Mouse (Mus musculus): ENCODE data around the gene Myh6.

The Myh6 gene

DNA sequence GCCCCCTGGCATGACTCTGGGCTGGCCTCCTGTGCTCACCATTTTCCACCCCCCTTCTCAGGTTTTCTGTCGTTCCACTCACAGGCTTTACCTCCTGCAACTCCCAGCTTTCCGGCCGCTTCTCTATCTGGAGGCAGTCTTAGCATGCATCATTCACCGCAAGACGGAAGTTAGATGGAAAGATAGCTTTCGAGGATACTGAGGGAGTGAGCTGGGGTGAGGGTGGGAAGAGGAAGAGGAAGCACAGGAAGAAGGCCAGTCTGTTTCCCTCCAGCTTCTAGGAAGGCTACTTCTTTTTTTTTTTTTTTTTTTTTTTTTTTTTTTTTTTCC lies 29.9 kb downstream of the Myh6 start:
- in situ Hi-C loops (cut with MboI, MseI) = loop anchor here (5.0 kb wide), 1 partner anchor 89 kb away; no protein-coding TSS in a partner anchor

DNA sequence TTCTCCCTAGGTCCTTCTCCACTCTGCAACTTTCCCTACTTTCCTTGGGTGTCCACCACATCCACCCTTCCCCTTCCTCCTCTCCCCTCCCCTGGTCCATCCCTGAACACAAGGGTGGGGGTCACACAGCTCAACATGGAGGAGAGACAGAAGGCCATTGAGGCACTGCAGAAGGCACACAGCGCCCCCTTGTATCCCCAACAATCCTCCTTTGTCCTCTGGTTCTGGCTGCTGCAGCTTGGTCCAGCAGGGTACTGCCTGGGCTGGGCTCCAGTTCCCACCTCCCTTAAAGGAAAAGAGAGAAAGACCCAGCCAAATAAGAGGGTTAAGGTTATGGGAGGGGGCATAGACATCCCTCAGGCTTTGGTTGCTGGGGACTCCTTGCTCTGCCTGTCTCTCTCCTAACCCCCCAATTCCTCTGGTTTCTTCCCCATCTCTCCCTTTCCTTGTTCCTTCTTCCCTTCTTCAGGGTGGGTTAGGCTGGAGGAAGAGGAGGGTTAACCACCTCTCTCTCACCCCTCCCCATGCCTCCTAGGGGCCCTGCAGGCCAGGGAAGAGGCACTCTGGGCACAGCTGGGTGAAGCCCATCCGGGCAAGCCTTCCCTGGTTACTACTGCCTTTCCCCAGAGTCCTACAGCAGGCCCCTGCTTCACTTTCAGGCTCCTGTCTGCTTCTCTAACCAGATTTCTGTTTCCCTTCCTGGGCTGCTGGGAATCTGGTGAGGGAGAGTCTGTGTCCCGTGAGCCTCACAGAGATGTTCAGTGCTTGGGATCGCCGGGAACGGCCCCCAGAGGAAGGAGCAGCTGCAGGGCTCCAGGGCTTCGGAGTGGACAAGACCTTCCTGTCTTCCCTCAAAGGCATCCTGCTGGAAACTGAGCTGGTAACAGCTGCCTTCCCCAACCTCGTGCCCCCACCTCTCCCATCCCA lies 30.6 kb downstream of the Myh6 start, which contains the start of gene Cmtm5:
Cmtm5 (plus strand) TSS at position 358 of the 927 bp plus-strand sequence.
- in situ Hi-C loops (cut with MboI, MseI) = loop anchor here (5.0 kb wide), 1 partner anchor 89 kb away; no protein-coding TSS in a partner anchor

DNA sequence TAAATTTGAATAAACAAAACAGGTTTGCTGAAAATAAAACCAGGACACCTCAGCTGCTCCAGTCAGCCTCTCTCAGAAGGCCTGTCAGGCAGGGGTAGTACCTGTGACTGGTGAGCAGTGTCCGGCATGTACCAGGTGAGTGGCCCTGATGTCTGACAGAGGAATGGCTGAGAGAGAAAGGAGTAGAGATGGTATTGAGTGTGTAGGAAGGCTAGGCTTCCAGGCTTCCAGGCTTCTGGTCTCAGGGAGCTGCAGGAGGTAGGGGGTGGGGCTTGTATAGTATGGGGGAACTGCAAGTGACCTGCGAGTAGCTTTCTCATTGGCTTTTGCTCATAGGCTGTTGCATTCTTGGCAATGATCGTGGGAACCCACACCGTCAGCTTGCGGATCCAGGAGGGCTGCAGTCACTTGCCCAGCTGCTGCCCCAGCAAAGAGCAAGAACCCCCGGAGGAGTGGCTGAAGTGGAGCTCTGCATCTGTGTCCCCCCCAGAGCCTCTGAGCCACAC lies 34.0 kb downstream of the Myh6 start, which contains the start of gene Il25:
Il25 (plus strand) TSS at position 51 of the 506 bp plus-strand sequence.
- in situ Hi-C loops (cut with MboI, MseI) = no loop called here

DNA sequence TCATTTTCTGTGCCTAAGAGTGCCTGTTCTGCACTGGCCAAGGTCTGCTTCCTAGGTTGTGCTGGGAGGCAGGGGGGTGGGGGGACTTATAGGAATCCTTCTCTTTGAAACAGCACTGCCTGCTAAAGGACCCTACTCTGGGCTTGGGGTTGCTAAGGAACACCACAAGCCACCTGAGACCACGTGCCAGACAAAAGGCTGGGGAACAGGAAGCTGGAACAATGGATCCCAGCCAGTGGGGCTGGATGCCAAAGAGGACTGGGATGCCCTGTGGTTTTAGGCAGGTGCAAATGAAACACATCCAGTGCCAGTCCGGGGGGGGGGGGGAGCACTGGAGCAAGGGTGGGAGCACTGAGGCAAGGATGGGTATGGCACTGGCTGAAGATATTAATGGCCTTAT lies 36.3 kb downstream of the Myh6 start:
- in situ Hi-C loops (cut with MboI, MseI) = no loop called here

DNA sequence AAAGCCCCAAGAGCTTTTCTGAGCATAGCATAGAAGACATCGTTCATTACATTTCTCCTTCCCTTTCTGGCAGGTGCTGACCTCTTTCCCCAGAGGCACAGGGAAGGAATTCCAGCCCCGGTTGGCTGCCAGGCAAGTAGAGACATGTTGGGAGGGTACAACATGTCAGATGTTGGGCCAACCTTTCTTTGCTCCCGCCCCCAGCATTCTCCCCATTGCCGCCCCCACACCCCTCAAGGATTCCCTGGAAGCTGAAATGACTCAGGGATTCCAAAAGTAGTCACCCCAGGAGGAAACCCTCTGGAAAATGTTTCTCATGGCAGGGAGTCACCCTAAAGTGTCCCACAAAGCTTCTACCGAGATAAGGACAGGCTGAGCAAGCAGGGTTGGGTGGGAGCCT lies 36.9 kb downstream of the Myh6 start:
- in situ Hi-C loops (cut with MboI, MseI) = no loop called here

DNA sequence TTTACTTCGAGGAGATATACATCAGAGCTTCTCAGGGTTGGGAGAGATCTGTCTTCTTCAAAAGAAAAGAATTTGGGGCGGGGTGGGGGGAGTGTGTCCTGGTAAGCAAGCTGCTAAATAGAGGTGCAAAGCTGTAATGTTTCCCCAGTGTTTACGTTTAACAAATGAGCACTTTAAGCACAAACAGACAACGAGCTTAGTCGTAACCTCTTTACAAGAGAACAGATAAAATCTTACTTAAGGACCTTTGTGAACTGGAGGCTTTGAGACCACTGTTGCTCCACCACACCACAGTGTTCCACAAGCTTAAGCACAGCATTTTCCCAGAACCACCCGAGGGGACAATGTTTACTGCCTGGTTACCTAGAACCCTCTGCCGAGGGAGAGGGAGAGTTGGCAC lies 39.4 kb downstream of the Myh6 start:
- in situ Hi-C loops (cut with MboI, MseI) = no loop called here

DNA sequence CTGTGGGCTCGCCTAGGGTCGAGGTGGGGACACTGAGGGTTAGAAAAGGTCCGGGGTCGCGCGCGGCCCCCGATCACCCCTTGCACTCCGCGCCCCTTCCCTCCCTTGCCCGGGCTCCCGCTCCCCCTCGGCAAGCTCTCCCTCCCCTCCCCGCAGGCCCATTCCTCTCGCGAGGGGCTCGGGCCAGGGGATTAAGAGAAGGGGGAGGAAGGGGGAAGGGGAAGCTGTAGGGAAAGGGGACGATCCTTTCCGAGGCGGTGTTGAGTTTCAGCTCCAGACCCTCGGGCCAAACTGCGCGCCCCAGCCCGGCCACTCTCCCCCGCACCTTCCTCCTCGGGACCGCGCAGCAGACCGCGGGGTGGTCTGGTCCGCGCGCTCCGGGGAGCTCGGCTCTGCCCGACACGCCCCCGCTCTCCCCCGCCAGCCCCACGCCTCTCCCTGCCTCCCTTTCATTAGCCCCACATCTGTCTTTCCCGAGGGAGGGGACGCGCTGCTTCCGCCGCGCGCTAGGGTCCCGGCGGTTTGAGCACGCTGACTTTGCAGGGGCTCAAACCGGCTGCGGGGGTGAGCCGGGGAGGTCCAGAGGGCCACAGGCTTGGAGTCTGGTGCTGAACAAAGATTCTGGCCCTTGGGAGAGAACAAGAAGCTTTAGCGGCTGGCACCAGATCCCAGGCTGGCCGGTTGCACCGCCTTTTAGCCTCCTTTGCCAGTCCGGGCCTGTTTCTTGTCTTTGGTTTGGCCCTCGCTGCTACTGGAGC lies 40.1 kb downstream of the Myh6 start:
- in situ Hi-C loops (cut with MboI, MseI) = no loop called here

DNA sequence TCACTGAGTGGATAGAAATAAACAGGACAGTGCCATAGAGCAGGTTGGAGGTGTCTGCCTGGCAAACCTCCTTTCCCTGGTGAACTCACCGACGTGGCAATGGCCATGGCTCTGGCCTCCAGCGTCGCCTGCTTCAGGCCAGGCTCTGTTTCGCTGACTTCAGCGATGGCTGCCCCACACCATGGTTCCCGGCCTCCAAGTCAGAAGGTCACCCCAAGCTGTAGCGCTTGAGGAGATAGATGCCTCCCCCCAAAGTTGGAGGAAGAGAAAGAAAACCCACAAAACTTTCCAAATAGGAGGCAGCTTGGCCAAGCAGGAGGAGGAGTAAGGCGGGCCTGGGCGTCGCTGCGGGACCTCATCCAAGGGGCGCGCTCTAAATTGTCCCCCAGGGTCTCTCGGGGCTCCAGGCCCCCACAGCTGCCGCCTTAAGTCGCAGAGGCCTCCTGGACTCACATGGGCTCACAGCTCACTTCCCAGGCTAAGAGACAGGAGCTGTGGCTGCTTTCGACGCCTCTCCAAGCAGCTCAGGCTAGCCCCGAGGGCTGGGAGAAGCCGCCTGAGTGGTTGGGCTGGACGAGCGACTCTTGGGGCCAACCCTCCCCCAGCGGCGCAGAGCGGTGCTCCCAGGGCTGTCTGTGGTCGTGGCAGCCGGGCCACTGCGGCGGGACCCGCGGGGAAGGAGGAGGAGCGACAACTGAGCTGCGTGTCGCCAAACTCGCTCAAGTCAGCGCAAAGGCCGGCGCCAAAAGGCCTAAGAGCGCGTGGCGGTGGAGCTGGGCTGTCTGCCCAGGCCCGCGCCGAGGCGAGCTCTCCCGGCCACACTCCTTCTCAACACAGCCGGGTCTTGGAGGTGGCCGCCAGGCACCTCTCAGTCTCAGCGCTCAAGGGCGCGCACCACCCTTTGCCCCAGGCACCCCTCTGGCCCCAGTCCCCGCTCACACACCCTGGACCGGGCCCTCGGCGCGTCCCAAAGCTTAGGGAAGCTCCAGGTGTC lies 41.1 kb downstream of the Myh6 start, which contains the start of gene Efs:
Efs (minus strand) TSS at position 778 of the 994 bp plus-strand sequence.
- in situ Hi-C loops (cut with MboI, MseI) = no loop called here

DNA sequence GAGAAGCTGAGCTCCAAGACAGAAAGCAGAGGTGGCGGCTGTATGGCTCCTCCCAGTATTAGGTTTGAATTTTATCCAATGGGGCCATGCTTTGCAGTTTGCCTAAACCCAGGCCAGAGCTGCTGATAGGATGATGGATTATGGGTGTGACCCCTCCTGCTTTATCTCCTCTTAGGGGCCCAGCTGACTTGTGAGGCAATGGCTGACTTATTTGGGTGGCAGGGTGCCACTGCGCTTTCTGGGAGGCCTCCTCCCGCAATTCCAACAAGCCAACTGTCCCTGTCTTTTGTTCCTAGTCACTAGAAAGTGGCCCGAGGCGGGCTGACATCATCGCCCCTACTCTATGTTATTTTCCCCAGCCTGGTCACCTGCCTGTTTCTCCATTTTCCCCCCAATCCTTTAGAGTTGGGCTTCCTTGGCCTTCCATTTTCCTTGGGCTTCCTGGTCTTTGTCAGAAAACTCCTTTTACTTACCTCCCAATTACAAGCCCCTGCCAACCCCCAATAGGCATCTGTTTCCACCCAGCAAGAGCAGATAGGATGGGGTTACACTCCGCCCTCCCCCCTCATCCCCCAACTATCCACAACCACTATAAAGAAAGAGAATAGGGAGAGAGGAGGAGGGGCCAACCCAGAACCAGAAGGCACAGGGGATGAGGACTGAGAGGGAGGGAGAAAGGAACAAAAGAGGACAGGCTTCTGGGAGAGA lies 41.9 kb downstream of the Myh6 start:
- in situ Hi-C loops (cut with MboI, MseI) = no loop called here

DNA sequence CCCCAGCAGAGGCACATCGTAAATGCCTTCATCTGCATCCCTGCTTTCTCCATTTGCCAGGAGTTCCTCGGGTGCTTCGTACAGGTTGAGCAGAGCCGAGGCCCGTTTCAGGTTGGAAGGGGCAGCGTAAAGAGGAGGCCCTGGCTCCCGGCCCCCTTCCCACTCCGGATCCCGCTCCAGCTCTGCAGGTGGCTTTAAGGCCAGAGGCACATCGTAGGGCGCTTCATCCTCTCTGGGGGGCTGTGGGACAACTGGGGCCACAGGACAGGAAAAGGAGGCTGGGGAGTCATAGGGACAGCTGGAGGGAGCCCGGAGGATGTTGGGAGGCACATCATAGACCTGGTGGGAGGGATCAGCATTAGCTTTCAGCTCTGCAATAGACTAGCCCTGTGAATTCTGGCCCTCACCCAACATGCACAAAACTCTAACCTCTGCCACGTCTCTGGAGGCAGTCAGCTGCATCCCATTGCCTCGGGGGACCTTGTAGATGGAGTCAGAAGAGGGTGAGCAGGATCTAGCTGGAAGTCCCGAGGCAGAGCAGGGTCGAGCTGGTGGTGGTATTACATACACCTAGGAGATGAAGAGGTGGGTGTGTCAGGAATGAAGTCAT lies 46.5 kb downstream of the Myh6 start:
- in situ Hi-C loops (cut with MboI, MseI) = no loop called here

DNA sequence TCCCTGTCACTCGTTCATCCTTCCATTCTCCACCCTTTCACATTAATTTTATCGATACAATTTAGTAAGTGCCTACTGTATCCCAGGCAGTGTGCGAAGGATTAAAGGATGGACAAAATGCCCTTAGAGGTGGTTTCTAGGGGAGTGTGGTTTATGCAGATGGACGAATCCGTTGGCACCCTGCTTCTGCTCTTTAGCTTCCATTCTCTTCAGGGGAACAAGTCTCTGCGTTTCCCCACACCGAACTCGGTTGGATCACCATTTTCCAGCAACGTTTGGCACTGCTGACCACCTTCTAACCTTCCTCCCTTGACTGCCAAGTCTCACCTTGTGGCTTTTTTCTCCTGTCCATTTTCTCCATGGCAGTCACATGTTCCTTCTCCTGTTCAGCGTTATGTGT lies 53.4 kb downstream of the Myh6 start:
- in situ Hi-C loops (cut with MboI, MseI) = loop anchor here (10.0 kb wide), 1 partner anchor 331 kb away; no protein-coding TSS in a partner anchor

DNA sequence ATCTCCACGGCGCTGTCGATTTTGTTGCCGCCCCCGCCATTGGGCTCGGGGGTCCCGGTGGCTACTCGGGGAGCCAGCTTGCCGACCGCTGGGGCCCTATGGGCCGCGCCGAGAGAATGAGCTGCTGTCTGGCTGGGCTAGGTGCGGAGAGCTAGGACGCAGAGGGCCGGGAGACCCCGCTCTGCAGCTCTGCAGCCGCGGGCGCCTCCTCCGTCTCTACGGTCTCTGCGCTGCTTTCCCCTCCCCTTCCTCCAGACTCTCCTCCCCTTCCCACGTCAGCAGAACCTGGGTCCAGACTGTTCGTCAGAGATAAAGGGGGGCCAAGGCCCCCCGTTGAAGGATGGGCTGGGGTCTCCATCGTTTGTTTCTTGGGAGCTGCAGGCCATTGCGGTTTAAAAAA lies 53.8 kb downstream of the Myh6 start, which contains the start of gene Slc22a17:
Slc22a17 (minus strand) TSS at position 247 of the 400 bp plus-strand sequence.
- in situ Hi-C loops (cut with MboI, MseI) = loop anchor here (10.0 kb wide), 1 partner anchor 332 kb away; no protein-coding TSS in a partner anchor

DNA sequence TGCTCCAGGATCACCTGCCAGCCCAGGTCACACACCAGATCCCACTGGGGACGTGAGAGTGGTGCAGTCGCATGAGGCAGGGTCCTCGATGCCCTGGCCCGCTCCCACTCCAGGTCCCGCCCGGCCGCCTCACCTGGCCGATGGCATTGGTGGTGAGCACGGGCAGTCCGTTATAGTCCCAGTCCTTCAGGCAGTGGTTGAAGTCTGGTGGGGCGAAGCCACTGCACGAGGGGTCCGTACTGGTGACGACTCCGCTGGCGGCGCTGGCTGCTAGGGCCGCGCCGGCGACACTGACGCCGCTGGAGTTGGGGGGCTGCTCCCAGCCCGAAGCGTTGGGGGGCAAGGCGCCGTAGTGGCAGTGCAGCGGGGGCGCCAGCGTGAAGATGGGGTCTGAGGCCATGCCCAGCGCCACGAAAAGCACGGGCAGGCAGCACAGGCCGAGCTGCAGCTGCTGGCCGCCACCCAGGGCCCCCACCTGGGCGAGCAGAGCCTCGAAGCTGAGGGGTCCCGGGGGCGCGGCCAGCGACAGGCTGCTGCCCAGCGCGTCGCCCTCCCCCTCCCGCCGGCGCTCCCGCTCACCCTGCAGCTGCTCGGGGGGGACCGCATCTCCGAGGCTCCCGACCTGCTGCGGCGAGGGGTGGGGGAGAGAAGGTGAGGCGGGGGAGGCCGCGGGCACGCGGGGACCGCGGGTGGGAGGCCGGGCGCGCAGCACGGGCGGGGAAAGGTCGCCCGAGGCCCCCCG lies 54.4 kb downstream of the Myh6 start:
- in situ Hi-C loops (cut with MboI, MseI) = loop anchor here (10.0 kb wide), 1 partner anchor 333 kb away; no protein-coding TSS in a partner anchor

DNA sequence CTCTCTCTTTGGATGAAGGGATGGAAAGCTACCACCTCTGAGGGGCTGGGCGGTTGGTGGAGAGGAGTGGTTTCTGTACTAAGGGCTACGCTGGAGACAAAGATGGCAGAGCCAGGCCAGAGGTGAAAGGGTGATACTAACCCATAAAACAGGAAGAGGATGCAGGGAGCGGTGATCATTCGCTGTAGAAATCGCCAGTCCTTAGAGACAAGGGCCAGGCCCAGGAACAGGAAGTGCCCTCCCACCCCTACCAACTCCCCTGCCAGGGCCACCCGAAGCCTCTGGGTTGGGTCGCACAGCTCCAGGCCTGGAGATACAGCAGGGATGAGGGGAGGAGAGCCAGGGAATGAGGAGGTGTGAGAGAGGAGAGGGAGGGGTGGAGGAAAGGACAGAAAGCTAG lies 58.0 kb downstream of the Myh6 start:
- in situ Hi-C loops (cut with MboI, MseI) = no loop called here

DNA sequence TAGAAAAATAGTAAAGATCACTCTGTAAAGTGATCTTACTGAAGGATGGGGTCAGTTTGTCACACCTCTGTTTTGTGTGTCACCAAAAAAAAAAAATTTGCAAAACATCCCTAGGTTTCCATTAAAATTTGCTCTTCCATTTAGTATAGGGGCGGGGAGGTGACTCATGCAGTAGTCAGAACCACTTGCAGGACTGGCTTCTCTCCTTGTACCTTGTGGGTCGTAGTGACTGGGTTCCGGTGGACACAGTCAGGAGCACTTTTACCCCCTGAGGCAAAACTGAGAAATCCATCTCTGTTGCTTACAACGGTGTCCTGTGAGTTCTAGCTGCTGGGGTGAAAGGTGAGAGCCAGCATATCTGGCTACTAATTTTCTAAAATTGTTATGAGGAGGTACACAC lies 63.1 kb downstream of the Myh6 start:
- in situ Hi-C loops (cut with MboI, MseI) = no loop called here

DNA sequence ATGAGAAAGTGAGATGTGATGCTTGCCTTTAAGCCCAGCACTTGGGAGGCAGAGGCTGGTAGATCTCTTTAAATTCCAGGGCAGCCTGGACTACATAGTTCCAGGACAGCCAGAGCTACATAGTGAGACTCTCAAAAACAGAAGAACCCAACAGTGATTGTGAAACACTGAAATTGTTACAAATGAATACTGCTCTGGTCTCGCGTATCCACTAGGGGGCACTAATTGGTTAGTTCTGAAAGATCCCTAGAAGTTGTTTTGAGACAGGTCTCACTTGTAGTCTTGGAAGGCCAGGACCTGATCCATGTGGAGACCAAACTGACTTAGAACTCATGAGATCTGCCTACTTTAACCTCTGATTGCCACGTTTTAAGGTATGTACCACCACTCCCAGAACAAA lies 66.3 kb downstream of the Myh6 start:
- in situ Hi-C loops (cut with MboI, MseI) = no loop called here

DNA sequence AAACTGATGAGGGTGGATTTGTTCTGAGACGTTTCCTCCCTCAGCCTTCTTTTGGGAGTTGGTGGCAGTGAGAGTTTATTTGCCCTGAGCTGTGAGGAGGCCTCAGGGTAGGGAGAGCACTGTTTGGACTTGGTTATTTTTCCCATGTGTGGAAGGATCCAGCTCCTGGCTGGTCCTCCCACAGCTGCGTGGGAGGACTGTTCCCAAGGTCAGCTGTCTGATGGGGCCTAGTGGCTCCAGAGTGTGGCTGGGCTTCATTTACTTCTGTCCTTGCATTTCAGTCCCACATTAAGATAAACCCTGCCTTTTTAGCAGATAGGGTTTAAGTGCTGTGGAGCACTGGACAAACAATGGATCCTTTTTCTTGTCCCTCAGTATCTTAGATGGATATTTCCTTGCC lies 69.3 kb downstream of the Myh6 start:
- in situ Hi-C loops (cut with MboI, MseI) = loop anchor here (25.0 kb wide), 1 partner anchor 690 kb away; the partner anchor contains the start of genes Emc9, Fitm1, Psme1 and Psme2

DNA sequence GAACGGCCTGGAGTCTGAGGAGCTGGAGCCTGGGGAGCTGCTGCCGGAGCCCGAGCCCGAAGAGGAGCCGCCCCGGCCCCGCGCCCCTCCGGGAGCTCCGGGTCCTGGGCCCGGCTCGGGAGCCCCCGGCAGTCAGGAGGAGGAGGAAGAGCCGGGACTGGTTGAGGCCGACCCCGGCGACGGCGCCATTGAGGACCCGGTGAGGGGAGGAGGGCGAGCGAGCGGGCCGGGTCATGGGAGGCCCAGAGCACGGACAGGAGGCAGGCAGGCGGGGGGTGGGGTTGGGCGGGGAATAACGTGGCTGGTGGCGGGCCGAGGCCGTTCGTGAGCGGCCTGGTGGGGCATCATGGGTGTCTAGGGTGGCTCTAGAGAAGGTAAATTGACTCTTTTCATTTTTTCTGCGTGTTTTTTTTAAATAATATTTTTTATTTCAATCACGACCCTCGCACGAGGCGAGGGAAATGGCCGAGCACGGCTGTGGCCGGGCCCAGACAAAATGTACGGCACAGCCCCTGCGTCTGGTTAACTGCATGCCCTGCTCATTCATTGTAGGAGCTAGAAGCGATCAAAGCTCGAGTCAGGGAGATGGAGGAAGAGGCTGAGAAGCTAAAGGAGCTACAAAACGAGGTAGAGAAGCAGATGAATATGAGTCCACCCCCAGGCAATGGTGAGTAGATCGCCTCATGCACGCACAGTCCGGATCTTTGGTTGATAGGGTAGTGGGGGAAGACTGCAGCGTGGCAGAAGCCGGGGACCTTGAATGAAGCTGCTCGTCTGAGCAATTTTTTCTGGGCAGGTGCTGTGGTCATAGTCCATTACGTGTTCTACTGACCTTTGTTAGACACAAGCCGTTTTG lies 72.2 kb downstream of the Myh6 start:
- in situ Hi-C loops (cut with MboI, MseI) = loop anchor here (25.0 kb wide), 1 partner anchor 693 kb away; the partner anchor contains the start of genes Emc9, Fitm1, Psme1 and Psme2
